Mouse (Mus musculus) hindbrain, embryonic 15.5 days (tissue): Measurements from ENCODE around the gene Wasf2. TPM values are rescaled to one million over a fixed set of nuclear protein-coding genes. Genes with fewer than 3 reads are reported as not detected.

Experiments used
- ATAC-seq: fragments of 200-750 bp; cut with Nextera tagmentation; 2 replicates; pipeline ENCODE4 v1.8.0; 2017; ENCODE audit warnings: low read depth, moderate number of reproducible peaks, moderate TSS enrichment; ENCODE audit not compliant: low FRiP score
- H3K27ac ChIP-seq: fragments of 300-500 bp; sonication (generic); replicated peaks from 2 replicates; pipeline ENCODE4 v1.5.1; 2015; ENCODE audit warnings: mild to moderate bottlenecking, inconsistent platforms
- H3K27me3 ChIP-seq: fragments of 300-500 bp; sonication (generic); 2 replicates; pipeline ENCODE4 v1.6.1; 2015; ENCODE audit warnings: control low read depth, inconsistent platforms
- H3K36me3 ChIP-seq: fragments of 300-500 bp; sonication (generic); 2 replicates; pipeline ENCODE4 v1.6.1; 2015; ENCODE audit warnings: control low read depth, inconsistent platforms
- H3K4me1 ChIP-seq: fragments of 300-500 bp; sonication (generic); replicated peaks from 2 replicates; pipeline ENCODE4 v1.6.1; 2015; ENCODE audit warnings: control low read depth, inconsistent platforms
- H3K4me2 ChIP-seq: fragments of 300-500 bp; sonication (generic); 2 replicates; pipeline ENCODE4 v1.6.1; 2015; ENCODE audit warnings: moderate library complexity, mild to moderate bottlenecking, inconsistent platforms
- H3K4me3 ChIP-seq: fragments of 300-500 bp; sonication (generic); 2 replicates; pipeline ENCODE4 v1.5.1; 2015; ENCODE audit warnings: mild to moderate bottlenecking, inconsistent platforms
- H3K9ac ChIP-seq: fragments of 300-500 bp; sonication (generic); 2 replicates; pipeline ENCODE4 v1.6.1; 2015; ENCODE audit warnings: inconsistent platforms
- H3K9me3 ChIP-seq: fragments of 300-500 bp; sonication (generic); 2 replicates; pipeline ENCODE4 v1.6.1; 2016; ENCODE audit warnings: control low read depth, inconsistent platforms
- WGBS: fragments of 180-500 bp; shearing (Covaris S2); methylation state at CpG from one replicate; pipeline ENCODE4 v1.1.7; 2015; 5-methylcytosine and 5-hydroxymethylcytosine counted together
- polyA plus RNA-seq: library from polyadenylated mRNA; unstranded; fragments of >200 nt; fragmentation: Nextera tagmentation; extraction: Ambion mirVana; gene quantifications from 2 replicates; pipeline ENCODE4 v1.2.1, GENCODE M21; 2015

Gene Wasf2
- polyA plus RNA-seq, 1 experiment from 2014 or later, result 31.1 TPM

- Histone ChIP-seq H3K36me3 (no peaks in the 10 kb centered on the region), H3K9me3 (no peaks in the 10 kb centered on the region), H3K4me3 (no peak overlapping the region), H3K27ac (no peak overlapping the region), H3K4me1 (no peaks in the 10 kb centered on the region), H3K27me3 (0 out of 2 replicates have a peak, but pooled peaks cover 7% of the 10 kb centered on the region), H3K9ac (no peak overlapping the region), H3K4me2 (no peak overlapping the region)
- no peak for ATAC-seq
- WGBS, result 60% methylated on average over 5 of the region's 5 CpGs
Observed at GRCm38 (mm10) chr4:133234771-133235170, 104.5 kb downstream of the Wasf2 start.

DNA sequence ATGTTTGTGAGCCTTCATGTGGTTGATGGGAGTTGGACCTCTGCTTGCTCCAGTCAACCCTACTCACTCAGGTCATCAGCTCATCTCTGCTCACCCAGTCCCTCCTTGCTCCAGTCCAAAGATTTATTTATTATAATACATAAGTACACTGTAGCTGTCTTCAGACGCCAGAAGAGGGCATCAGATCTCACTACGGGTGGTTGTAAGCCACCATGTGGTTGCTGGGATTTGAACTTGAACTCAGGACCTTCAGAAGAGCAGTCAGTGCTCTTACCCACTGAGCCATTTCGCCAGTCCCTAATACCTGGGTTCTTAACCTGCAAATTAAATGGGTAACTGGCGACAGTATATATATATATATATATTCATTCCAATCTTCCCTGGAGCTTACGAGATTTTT is 105.1 kb downstream of the Wasf2 start:
- Histone ChIP-seq H3K9ac (no peak overlapping the region), H3K4me3 (no peak overlapping the region), H3K27ac (no peak overlapping the region), H3K4me1 (no peaks in the 10 kb centered on the region), H3K4me2 (no peak overlapping the region), H3K27me3 (0 out of 2 replicates have a peak, but pooled peaks cover 10% of the 10 kb centered on the region), H3K36me3 (no peaks in the 10 kb centered on the region), H3K9me3 (no peaks in the 10 kb centered on the region)
- 84% methylated on average over 5 of the region's 5 CpGs for WGBS
- ATAC-seq, result no peak

DNA sequence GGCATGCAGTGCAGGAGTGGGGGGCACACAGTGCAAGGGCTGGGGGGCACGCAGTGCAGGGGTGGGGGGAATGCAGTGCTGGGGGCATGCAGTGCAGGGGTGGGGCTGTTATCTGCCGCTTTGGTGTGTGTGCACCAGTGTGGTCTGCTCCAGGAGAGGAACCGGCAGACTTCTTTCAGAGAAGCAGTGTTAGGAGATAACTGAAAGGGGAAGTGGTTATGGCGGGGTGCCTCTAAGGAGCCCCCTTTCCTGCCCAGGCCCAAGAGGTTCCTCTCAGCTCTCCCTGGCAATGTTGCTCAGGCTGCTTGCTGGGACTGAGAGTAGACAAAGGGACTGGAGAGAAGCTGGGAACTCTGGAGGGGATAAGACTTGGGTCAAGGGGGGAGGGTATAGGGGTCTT is 107.6 kb downstream of the Wasf2 start:
- no peak for ATAC-seq
- WGBS, result 86% methylated on average over 4 of the region's 4 CpGs
- Histone ChIP-seq H3K27me3 (peaks cover 34% of the 10 kb centered on the region), H3K4me2 (no peak overlapping the region), H3K9ac (no peak overlapping the region), H3K9me3 (no peaks in the 10 kb centered on the region), H3K36me3 (no peaks in the 10 kb centered on the region), H3K4me3 (no peak overlapping the region), H3K27ac (no peak overlapping the region), H3K4me1 (peaks cover 10% of the 10 kb centered on the region)

DNA sequence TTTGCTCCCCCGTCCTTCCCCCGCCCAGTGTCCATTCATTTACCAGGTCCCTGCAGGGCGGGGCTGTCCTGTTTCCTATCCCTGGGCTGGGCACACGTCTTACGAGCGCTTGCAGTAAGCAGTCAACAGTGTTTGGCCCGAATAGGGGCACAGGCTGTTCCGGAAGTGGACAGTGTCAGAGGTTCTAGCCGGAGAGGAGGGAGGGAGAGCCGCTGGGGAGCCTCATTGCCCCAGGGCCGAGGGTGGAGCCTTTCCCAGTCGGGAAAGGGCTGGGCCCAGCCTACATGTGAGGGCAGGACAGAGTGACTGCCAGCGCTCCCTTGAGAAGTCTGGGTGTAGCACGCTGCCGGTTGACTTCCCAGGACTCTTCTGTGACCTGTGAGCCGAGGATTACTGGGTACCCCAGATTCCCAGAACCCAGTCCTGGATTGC is 110.2 kb downstream of the Wasf2 start, which contains the start of gene Map3k6:
Gene Map3k6, plus strand, starts transcription at position 329 of the 432 bp plus-strand sequence.
- H3K4me3 ChIP-seq, result peak within 1 kb of the TSS; percentile 55
- H3K9ac ChIP-seq, result peak within 1 kb of the TSS; percentile 47
- H3K4me2 ChIP-seq, result peak within 1 kb of the TSS; percentile 81
- peaks cover 10% of the 10 kb centered on the region for H3K4me1 ChIP-seq
- no peaks in the 10 kb centered on the region for H3K36me3 ChIP-seq
- H3K9me3 ChIP-seq, result no peaks in the 10 kb centered on the region
- H3K27me3 ChIP-seq, result peaks cover 51% of the 10 kb centered on the region
- 5% methylated on average over 16 of the region's 16 CpGs for WGBS
- peak within 1 kb of the TSS; percentile 36; the same call in 1 of the 2 replicates for H3K27ac ChIP-seq
- ATAC-seq, result peak; percentile 27

GRCm38 (mm10) chr4:133240934-133241908 is 110.9 kb downstream of the Wasf2 start:
- ATAC-seq, result peak; percentile 90
- no peaks in the 10 kb centered on the region for H3K36me3 ChIP-seq
- WGBS, result under 1% methylated on average over 78 of the region's 78 CpGs
- H3K9ac ChIP-seq, result peak overlapping the region; percentile 47
- H3K4me3 ChIP-seq, result peak overlapping the region; percentile 55
- H3K27ac ChIP-seq, result peak overlapping the region; percentile 36; the same call in 1 of the 2 replicates
- H3K27me3 ChIP-seq, result peaks cover 56% of the 10 kb centered on the region
- H3K4me1 ChIP-seq, result peaks cover 10% of the 10 kb centered on the region
- peak overlapping the region; percentile 81 for H3K4me2 ChIP-seq
- H3K9me3 ChIP-seq, result no peaks in the 10 kb centered on the region

DNA sequence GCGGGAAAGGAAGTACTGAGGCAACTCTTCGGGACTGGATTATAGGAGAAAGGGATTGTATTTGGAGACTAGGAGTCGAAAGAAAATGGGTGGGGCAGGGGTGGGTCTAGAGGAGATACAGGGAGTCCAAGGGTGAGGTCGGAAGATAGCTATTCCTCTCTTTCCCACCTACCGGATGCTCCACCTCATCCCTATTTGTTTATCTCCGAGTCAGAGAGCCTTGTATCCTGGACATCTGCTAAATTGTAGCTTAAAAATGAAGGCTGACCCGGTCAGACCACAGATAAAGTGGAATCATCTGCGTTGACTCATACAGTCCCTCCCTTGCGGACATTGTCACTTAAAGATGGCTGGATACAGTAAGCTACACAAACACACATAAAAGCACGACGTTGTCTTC is 111.6 kb downstream of the Wasf2 start:
- no peak for ATAC-seq
- H3K9me3 ChIP-seq, result no peaks in the 10 kb centered on the region
- H3K4me3 ChIP-seq, result peak overlapping the region; percentile 55
- H3K4me1 ChIP-seq, result peaks cover 10% of the 10 kb centered on the region
- WGBS, result 38% methylated on average over 11 of the region's 11 CpGs
- no peak overlapping the region for H3K9ac ChIP-seq
- H3K36me3 ChIP-seq, result no peaks in the 10 kb centered on the region
- no peak overlapping the region for H3K27ac ChIP-seq
- H3K4me2 ChIP-seq, result peak overlapping the region; percentile 81
- peaks cover 63% of the 10 kb centered on the region for H3K27me3 ChIP-seq

GRCm38 (mm10) chr4:133242710-133243109 is 112.4 kb downstream of the Wasf2 start:
- Histone ChIP-seq H3K27ac (no peak overlapping the region), H3K4me3 (no peak overlapping the region), H3K4me2 (no peak overlapping the region), H3K27me3 (peaks cover 71% of the 10 kb centered on the region), H3K9ac (no peak overlapping the region), H3K4me1 (peaks cover 10% of the 10 kb centered on the region), H3K36me3 (no peaks in the 10 kb centered on the region), H3K9me3 (no peaks in the 10 kb centered on the region)
- 50% methylated on average over 9 of the region's 9 CpGs for WGBS
- no peak for ATAC-seq

GRCm38 (mm10) chr4:133243538-133243937 is 113.2 kb downstream of the Wasf2 start:
- no peak overlapping the region for H3K9ac ChIP-seq
- H3K27me3 ChIP-seq, result peaks cover 76% of the 10 kb centered on the region
- H3K27ac ChIP-seq, result no peak overlapping the region

GRCm38 (mm10) chr4:133244289-133244688 is 114.0 kb downstream of the Wasf2 start:
- no peak overlapping the region for H3K9ac ChIP-seq
- 78% methylated on average over 1 of the region's 1 CpGs for WGBS
- no peak overlapping the region for H3K4me3 ChIP-seq
- peaks cover 77% of the 10 kb centered on the region for H3K27me3 ChIP-seq
- no peak for ATAC-seq
- H3K4me1 ChIP-seq, result peaks cover 10% of the 10 kb centered on the region
- no peak overlapping the region for H3K4me2 ChIP-seq
- H3K36me3 ChIP-seq, result no peaks in the 10 kb centered on the region
- no peaks in the 10 kb centered on the region for H3K9me3 ChIP-seq
- H3K27ac ChIP-seq, result no peak overlapping the region

More at GRCm38 (mm10) chr4:133243538-133243937, 113.2 kb downstream of the Wasf2 start:
- WGBS, result 47% methylated on average over 11 of the region's 13 CpGs
- Histone ChIP-seq H3K4me3 (no peak overlapping the region), H3K9me3 (no peaks in the 10 kb centered on the region), H3K36me3 (no peaks in the 10 kb centered on the region), H3K4me2 (no peak overlapping the region), H3K4me1 (peaks cover 10% of the 10 kb centered on the region)
- ATAC-seq, result no peak

- Histone ChIP-seq H3K4me3 (no peak overlapping the region), H3K9me3 (no peaks in the 10 kb centered on the region), H3K27me3 (peaks cover 80% of the 10 kb centered on the region), H3K9ac (no peak overlapping the region), H3K4me2 (no peak overlapping the region), H3K4me1 (peaks cover 8% of the 10 kb centered on the region), H3K36me3 (no peaks in the 10 kb centered on the region), H3K27ac (no peak overlapping the region)
- ATAC-seq, result no peak
- 31% methylated on average over 15 of the region's 15 CpGs for WGBS
Observed at GRCm38 (mm10) chr4:133247072-133247471, 116.8 kb downstream of the Wasf2 start.

- Histone ChIP-seq H3K27me3 (peaks cover 79% of the 10 kb centered on the region), H3K4me3 (no peak overlapping the region), H3K9ac (no peak overlapping the region), H3K36me3 (no peaks in the 10 kb centered on the region), H3K27ac (no peak overlapping the region), H3K4me2 (no peak overlapping the region), H3K4me1 (peaks cover 8% of the 10 kb centered on the region), H3K9me3 (no peaks in the 10 kb centered on the region)
- 84% methylated on average over 13 of the region's 13 CpGs for WGBS
- no peak for ATAC-seq
Observed at GRCm38 (mm10) chr4:133247806-133248449, 117.6 kb downstream of the Wasf2 start.
